Mouse (Mus musculus) left cerebral cortex, adult 18-20 months (tissue): ENCODE results near the gene Pla2g4e. TPM values are rescaled to one million over a fixed set of nuclear protein-coding genes. Genes with fewer than 3 reads are reported as not detected.

Experiments used
- DNase-seq, 2 experiments: peaks; one replicate each; pipeline ENCODE4 v3.0.0; 2021 to 2022; ENCODE audit warnings: low spot score in 2 of 2, mixed read lengths in 1 of 2
- total RNA-seq, 2 experiments: library from RNA; stranded (reverse); gene quantifications; 2 replicates each; pipeline ENCODE4 v1.2.3; 2021

Pla2g4e gene
- total RNA-seq, 2 experiments from 2014 or later = 18.0 to 20.9 TPM

GRCm38 (mm10) chr2:120158016-120158415, 87.1 kb downstream of the Pla2g4e start:
- DNase-seq = no peak

DNA sequence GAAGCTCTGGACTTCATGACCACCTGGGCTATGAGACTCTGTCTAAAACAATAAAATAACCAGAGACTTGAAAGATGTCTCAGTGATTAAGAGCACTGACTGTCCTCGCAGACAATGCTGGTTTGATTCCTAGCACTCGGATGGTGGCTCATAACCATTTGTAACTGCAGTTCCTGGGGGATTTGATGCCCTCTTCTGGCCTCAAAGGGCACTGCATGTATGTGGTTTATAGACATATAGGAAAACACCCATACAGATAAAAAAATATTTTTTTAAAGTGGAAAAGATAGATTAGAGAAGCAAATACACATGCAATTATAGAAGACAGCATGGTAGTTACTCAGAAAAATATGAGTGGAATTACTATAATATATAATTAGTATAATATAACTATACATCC, 87.5 kb downstream of the Pla2g4e start:
- DNase-seq = no peak

DNA sequence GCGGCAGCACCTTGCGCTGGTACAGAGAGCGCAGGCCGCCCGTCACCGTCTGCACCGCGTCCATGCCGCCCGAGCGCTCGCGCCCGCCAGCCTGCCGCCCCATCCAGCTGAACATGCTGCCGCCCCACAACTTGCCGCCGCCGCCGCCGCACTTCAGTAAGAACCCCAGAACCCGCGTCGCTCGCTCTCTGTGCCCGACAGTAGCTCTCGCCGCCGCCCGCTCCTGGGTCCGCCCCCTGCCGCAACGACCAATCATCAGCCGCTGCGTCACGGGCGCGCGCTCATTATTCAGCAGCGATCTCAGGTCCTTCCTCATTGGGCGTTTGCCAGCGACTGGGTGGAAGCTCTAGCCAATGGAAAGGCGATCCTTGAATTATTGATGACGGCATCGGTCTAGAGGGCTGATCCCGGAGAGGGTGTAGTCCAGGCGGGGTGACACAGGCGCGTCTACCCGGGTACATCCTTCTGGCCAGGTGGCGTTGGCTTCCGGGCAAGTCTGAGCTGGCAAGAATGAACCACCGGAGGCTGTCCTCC, 90.7 kb downstream of the Pla2g4e start, which contains the start of gene Ehd4:
Gene Ehd4, minus strand, starts transcription at position 246 of the 534 bp plus-strand sequence.
- DNase-seq = peak; percentile 99

DNA sequence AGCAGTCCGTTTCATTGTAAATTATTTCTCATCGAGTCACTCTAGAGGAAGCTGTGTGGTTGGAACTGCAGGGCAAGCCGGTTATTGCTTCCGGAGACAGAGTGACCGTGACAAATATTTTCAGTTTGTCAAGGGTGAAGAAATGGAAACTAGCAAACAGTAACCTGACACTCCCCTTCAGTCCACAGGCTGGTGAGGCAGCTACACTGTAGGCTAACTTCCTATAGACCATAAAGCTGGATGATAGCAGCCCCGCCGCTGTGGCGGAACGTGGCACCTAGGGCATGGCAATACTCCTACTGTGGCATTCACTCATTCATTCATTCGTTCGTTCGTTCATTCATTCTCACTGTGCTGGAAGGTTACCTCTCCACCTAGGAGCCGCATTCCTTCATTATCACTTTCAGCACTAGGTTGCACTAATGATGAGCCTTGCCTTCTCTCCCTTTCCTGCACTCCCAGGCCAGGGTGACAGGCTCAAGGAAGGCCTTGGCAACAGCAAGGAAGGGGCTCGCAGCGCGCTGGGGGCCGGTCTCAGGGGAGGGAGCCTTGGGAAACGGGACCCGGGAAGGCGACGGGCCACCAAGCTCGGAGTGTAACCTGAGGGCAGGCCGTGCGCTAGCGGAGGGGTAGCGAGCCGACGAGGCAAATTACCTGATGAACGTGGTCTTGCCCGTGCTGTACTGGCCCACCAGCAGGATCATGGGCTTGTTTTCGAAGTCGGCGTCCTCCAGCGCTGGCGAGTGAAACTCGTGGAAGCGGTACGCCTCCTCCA, 91.4 kb downstream of the Pla2g4e start:
- DNase-seq = no peak

GRCm38 (mm10) chr2:120150571-120150970, 94.6 kb downstream of the Pla2g4e start:
- DNase-seq = no peak

- DNase-seq = no peak
Measured at GRCm38 (mm10) chr2:120149634-120150033, 95.5 kb downstream of the Pla2g4e start.

DNA sequence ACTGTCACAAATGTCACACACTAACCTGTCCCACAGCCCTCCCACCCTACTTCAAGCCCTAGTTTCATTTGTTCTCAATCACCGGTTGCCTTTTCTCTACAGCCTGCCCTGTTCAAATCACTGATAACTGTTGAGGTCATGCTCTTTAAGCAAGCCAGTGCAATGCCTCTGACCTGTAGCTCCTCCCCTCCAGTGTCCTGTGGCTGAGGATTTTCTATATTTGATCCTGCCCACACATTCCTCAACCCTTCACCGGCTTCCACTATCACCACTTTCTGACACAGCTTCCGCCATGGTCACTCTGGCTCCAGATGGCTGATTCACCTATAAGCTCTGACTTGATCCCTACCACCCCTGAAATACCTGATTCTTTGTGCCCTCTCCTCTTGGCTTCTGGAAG, 97.1 kb downstream of the Pla2g4e start:
- no peak for DNase-seq

DNA sequence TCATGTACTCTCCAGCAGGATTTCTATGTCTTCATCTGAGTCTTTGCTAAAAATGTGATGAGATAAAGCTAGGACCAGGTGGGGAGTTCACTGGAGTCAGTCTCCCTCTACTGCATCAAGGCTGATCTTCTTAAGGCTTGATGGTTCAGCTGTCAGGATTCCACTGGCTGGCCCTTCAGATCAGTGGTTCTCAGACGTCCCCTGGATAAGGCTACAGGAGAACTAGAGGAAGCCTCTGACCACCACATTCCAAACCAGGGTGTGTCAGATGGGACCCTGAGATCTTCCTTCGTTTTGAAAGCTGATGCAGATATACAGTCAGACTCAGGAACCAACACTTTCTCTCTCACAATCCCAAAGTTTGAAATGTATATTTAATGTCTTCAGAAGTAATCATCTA, 97.8 kb downstream of the Pla2g4e start:
- no peak for DNase-seq

DNA sequence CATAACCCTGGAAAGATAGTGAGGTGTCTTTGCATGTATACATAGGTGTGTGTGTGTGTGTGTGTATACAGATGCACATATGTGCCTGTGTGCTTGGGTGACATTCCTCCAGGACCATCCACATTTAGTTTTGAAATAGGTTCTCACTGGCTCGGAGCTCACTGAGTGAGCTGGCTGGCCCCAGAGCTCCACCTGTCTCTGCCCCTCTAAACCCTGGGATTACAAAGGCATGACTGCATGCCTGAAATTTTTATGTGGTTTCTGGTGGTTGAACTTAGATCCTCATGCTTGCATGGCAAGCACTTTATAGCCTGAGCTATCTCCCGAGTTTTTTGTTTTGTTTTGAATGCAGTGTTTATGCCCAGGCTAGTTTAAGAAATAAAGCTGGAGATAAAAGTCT, 98.6 kb downstream of the Pla2g4e start:
- no peak for DNase-seq

DNA sequence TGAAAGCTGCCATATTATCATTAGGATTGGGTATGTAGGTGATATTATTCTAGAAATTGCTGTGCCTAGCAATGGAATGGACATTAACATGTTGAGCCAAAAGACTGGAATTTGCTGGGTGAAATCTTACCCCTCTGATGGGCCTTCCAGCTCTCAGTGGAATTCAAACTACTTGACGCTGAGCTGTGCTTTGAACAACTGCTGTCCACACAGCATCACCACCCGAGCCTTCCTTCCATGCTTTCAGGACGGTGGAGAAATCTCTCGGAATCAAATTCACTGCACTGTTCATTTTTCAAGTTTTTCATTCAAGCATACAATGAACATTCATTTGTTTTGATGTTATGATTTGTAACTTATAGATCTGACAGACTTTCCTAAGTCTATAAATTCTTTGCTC, 100.7 kb downstream of the Pla2g4e start:
- DNase-seq = no peak

- DNase-seq = no peak
Measured at GRCm38 (mm10) chr2:120142336-120142735, 102.8 kb downstream of the Pla2g4e start.

- no peak for DNase-seq
Measured at GRCm38 (mm10) chr2:120141671-120142070, 103.5 kb downstream of the Pla2g4e start.

DNA sequence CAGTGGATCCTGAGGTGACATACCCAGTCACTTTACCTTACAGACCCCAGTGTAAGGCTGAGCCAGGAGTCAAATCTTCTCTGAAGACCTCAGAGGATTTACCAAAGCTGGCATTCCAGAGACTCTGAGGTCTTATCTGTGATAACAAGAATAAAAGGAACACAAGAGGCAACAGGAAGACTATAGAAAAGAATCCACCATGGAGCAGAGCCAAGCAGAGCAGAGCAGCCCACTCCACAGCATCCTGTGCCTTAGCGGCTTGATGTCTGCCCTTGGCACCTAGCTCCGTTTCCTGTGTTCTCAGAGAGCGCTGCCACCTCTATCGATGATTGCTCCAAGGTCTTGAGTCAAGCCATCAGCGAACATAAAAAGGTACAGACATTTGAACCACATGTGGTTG, 104.8 kb downstream of the Pla2g4e start:
- DNase-seq = no peak

- DNase-seq = no peak
Measured at GRCm38 (mm10) chr2:120139091-120139490, 106.0 kb downstream of the Pla2g4e start.

- no peak for DNase-seq
Measured at GRCm38 (mm10) chr2:120137281-120137680, 107.9 kb downstream of the Pla2g4e start.

DNA sequence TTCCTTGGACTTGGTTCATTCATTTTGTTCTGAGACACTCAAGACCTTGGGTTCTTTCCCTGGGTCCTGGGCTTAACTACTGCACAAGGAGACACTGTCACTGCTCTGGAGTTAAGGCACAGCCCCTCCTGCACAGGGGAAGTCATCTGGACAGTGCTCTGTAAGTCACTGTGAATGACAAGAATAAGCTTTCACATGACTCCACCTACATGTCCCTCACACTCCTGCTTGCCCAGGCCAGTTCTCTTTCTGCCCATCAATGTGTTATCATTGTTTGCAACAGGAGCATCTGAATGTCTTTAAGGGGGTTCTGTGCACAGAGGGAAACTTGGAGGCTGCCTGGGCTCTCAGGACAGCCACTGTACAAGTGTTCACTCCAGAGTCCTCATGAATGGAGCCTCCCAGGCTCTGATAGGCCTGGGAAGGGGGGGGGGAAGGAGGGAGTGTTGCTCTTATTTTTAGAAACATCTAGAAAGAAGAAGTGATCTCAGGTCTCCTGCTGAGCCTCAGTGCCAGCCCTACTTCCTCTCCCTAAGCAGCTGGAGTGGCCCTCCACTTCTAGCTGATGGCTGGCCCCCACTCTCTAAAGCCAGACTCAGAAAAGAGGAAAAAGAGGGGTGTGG, 110.6 kb downstream of the Pla2g4e start:
- DNase-seq = no peak

DNA sequence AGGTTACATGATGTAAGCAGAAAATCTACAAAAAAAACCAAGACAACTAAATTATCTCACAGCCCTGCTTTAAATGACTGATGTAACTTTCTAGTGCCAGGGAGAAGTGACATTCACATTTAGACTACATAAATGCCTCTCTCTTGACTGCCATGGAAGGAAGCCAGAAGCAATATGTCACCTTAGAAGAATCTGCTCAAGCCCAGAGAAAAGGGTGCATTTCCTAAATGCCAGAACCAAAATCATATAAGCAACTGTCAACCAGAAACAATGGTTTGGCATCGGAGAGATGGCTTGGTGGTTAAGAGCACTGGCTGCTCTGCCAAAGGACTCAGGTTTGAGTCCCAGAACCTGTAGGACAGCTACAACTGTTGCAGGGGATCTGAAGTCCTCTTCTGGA, 113.3 kb downstream of the Pla2g4e start:
- no peak for DNase-seq

GRCm38 (mm10) chr2:120129252-120129908, 115.8 kb downstream of the Pla2g4e start:
- no peak for DNase-seq

- DNase-seq = no peak
Measured at GRCm38 (mm10) chr2:120128611-120129051, 116.5 kb downstream of the Pla2g4e start.

DNA sequence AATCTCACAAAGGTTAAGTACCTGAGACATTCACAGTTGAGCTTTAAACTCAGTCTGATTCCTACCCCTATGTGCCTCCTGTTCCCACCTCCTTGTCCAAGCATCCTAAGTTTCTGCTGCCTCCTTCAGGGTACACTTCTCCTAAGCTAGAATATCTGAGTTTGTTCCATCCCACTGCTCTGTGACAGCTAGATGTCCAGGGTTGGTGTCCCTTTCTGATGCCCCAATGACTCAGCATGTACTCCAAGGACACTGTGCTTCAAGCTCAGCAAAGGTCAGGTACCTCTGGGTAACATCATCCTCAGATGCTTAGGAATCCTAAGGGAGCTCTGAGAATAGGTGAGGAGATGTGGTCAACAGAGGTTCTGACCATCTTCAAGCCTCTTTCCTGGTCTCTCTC, 117.1 kb downstream of the Pla2g4e start:
- DNase-seq = no peak

- no peak for DNase-seq
Measured at GRCm38 (mm10) chr2:120126901-120127300, 118.2 kb downstream of the Pla2g4e start.

- DNase-seq = no peak
Measured at GRCm38 (mm10) chr2:120126408-120126807, 118.7 kb downstream of the Pla2g4e start.
